Mouse (Mus musculus) E14TG2a.4 (cell line): ENCODE measurements around the gene Cdca5.

Experiments used
- CTCF ChIP-seq: conservative IDR thresholded peaks from 2 replicates; pipeline ENCODE4 v1.5.1; 2014; ENCODE audit warnings: low read length
- POU5F1 ChIP-seq: IDR thresholded peaks from 2 replicates; pipeline ENCODE4 v1.6.1; 2014; ENCODE audit warnings: low read length, borderline replicate concordance

GRCm38 (mm10) chr19:6116113-6116850 is 31.5 kb downstream of the Cdca5 start:
- TF ChIP-seq CTCF = no peak
- no peak for TF ChIP-seq POU5F1
